Comparison of ENCODE assay signal across 8 mouse cellular contexts in genomic region chr1:63213478-63214270, GRCm38 (mm10). TPM values are rescaled to one million over a fixed set of nuclear protein-coding genes. Genes with fewer than 3 reads are reported as not detected.
DNase-seq lines count a peak whose midpoint lies in the region; ATAC-seq lines count a peak whose summit lies in the region.

No protein-coding gene starts in this region.

- H3K4me1 ChIP-seq in embryonic facial prominence, embryonic 12.5 days, result peaks cover 15% of the 10 kb centered on the region
- peaks cover 11% of the 10 kb centered on the region for H3K4me1 ChIP-seq in hindbrain, embryonic 12.5 days
- peaks cover 18% of the 10 kb centered on the region for H3K4me1 ChIP-seq in neural tube, embryonic 13.5 days (replicated peaks)

- DNase-seq in left cerebral cortex, adult 18-20 months (ENCODE audit: low spot score in 2 of 2), result peak; percentile 8 to 9
- DNase-seq in left cerebral cortex, adult 8-10 months (ENCODE audit: low spot score in 2 of 2), result no peak
- DNase-seq in adrenal gland, adult 8-10 months, result no peak
- no peak for DNase-seq in cerebellum, adult 11-12 months

- H3K27me3 ChIP-seq in embryonic facial prominence, embryonic 12.5 days, result 0 out of 2 replicates have a peak, but pooled peaks cover 7% of the 10 kb centered on the region
- H3K27me3 ChIP-seq in hindbrain, embryonic 12.5 days, result no peaks in the 10 kb centered on the region
- H3K27me3 ChIP-seq in neural tube, embryonic 13.5 days, result no peaks in the 10 kb centered on the region

- no peak overlapping the region for H3K9ac ChIP-seq in embryonic facial prominence, embryonic 12.5 days
- H3K9ac ChIP-seq in hindbrain, embryonic 12.5 days, result peak overlapping the region; percentile 35; the same call in 1 of the 2 replicates
- H3K9ac ChIP-seq in neural tube, embryonic 13.5 days, result peak overlapping the region; percentile 26; the same call in 1 of the 2 replicates

- no peaks in the 10 kb centered on the region for H3K36me3 ChIP-seq in embryonic facial prominence, embryonic 12.5 days
- no peaks in the 10 kb centered on the region for H3K36me3 ChIP-seq in hindbrain, embryonic 12.5 days
- no peaks in the 10 kb centered on the region for H3K36me3 ChIP-seq in neural tube, embryonic 13.5 days

- H3K9me3 ChIP-seq in embryonic facial prominence, embryonic 12.5 days, result no peaks in the 10 kb centered on the region
- no peaks in the 10 kb centered on the region for H3K9me3 ChIP-seq in hindbrain, embryonic 12.5 days (replicated peaks)
- H3K9me3 ChIP-seq in neural tube, embryonic 13.5 days, result no peaks in the 10 kb centered on the region

- 14% methylated on average over 22 of the region's 22 CpGs for WGBS in embryonic facial prominence, embryonic 12.5 days
- WGBS in hindbrain, embryonic 12.5 days, result 21% methylated on average over 22 of the region's 22 CpGs
- 19% methylated on average over 22 of the region's 22 CpGs for WGBS in neural tube, embryonic 13.5 days

- no peak overlapping the region for H3K27ac ChIP-seq in embryonic facial prominence, embryonic 12.5 days
- peak overlapping the region; percentile 73; the same call in 1 of the 2 replicates for H3K27ac ChIP-seq in hindbrain, embryonic 12.5 days
- peak overlapping the region; percentile 42; the same call in 1 of the 2 replicates for H3K27ac ChIP-seq in neural tube, embryonic 13.5 days (replicated peaks)

- no peak for ATAC-seq in embryonic facial prominence, embryonic 12.5 days (ENCODE audit: insufficient number of reproducible peaks, insufficient read depth, low FRiP score, low TSS enrichment)
- peak; percentile 62; the same call in 1 of the 2 replicates for ATAC-seq in hindbrain, embryonic 12.5 days (ENCODE audit: low FRiP score)
- 0 out of 2 replicates have a peak, but pooled peaks have one; percentile 32 for ATAC-seq in neural tube, embryonic 13.5 days (ENCODE audit: low read depth)
- no peak for ATAC-seq in erythroblast, adult 5-6 weeks (replicated peaks; ENCODE audit: low FRiP score, poor library complexity, severe bottlenecking)

- H3K4me2 ChIP-seq in embryonic facial prominence, embryonic 12.5 days (replicated peaks), result peak overlapping the region; percentile 34
- H3K4me2 ChIP-seq in hindbrain, embryonic 12.5 days (replicated peaks), result peak overlapping the region; percentile 43
- H3K4me2 ChIP-seq in neural tube, embryonic 13.5 days, result peak overlapping the region; percentile 46

- H3K4me3 ChIP-seq in embryonic facial prominence, embryonic 12.5 days, result 0 out of 2 replicates have a peak overlapping the region, but pooled peaks have one; percentile 3
- 0 out of 2 replicates have a peak overlapping the region, but pooled peaks have one; percentile 1 for H3K4me3 ChIP-seq in hindbrain, embryonic 12.5 days
- H3K4me3 ChIP-seq in neural tube, embryonic 13.5 days, result peak overlapping the region; percentile 6

RNA-seq across cellular contexts. Expression of gene Gpr1, which starts 0.7 kb away (rescaled TPM):
- under 1 TPM; 0.53 to 0.73 TPM for total RNA-seq in left cerebral cortex, adult 18-20 months (2021)
- total RNA-seq in left cerebral cortex, adult 8-10 months (2022), result under 1 TPM; 0.25 to 0.87 (median 0.72) TPM
- polyA plus RNA-seq in embryonic facial prominence, embryonic 12.5 days (2016; fragmentation: Nextera tagmentation; extraction: Ambion mirVana), result 0.15 and 0.24 TPM in 2 replicates
- 0.20 and 0.21 TPM in 2 replicates for polyA plus RNA-seq in hindbrain, embryonic 12.5 days (2016; fragmentation: Nextera tagmentation; extraction: Ambion mirVana)
- 0.59 and 1.1 TPM in 2 replicates for polyA plus RNA-seq in neural tube, embryonic 13.5 days (2015; fragmentation: Nextera tagmentation; extraction: Ambion mirVana)
- not detected in 2 replicates for total RNA-seq in erythroblast, adult 5-6 weeks (2015; ENCODE audit: low replicate concordance)
- total RNA-seq in erythroblast, adult 5-6 weeks (2017; ENCODE audit: low replicate concordance), result not detected in 2 replicates
- under 1 TPM in 3 of 4 experiments, not detected in 1; 0.23 to 0.42 (median 0.38) TPM for total RNA-seq in adrenal gland, adult 8-10 months (2022)

RNA-seq across cellular contexts. Expression of gene Ndufs1, which starts 37.0 kb away (rescaled TPM):
- total RNA-seq in left cerebral cortex, adult 18-20 months (2021), result 100 to 1,000 TPM; 150 to 159 TPM
- 100 to 1,000 TPM; 160 to 177 (median 163) TPM for total RNA-seq in left cerebral cortex, adult 8-10 months (2022)
- polyA plus RNA-seq in embryonic facial prominence, embryonic 12.5 days (2016; fragmentation: Nextera tagmentation; extraction: Ambion mirVana), result 134 and 136 TPM in 2 replicates
- 124 and 133 TPM in 2 replicates for polyA plus RNA-seq in hindbrain, embryonic 12.5 days (2016; fragmentation: Nextera tagmentation; extraction: Ambion mirVana)
- 143 and 145 TPM in 2 replicates for polyA plus RNA-seq in neural tube, embryonic 13.5 days (2015; fragmentation: Nextera tagmentation; extraction: Ambion mirVana)
- total RNA-seq in erythroblast, adult 5-6 weeks (2015; ENCODE audit: low replicate concordance), result 47.3 and 53.7 TPM in 2 replicates
- total RNA-seq in erythroblast, adult 5-6 weeks (2017; ENCODE audit: low replicate concordance), result 55.9 and 56.6 TPM in 2 replicates
- 100 to 1,000 TPM; 185 to 263 (median 226) TPM for total RNA-seq in adrenal gland, adult 8-10 months (2022)

RNA-seq across cellular contexts. Expression of gene Eef1b2, which starts 37.0 kb away (rescaled TPM):
- 100 to 1,000 TPM; 349 to 361 TPM for total RNA-seq in left cerebral cortex, adult 18-20 months (2021)
- 100 to 1,000 TPM; 322 to 416 (median 378) TPM for total RNA-seq in left cerebral cortex, adult 8-10 months (2022)
- polyA plus RNA-seq in embryonic facial prominence, embryonic 12.5 days (2016; fragmentation: Nextera tagmentation; extraction: Ambion mirVana), result 505 and 511 TPM in 2 replicates
- polyA plus RNA-seq in hindbrain, embryonic 12.5 days (2016; fragmentation: Nextera tagmentation; extraction: Ambion mirVana), result 351 and 383 TPM in 2 replicates
- polyA plus RNA-seq in neural tube, embryonic 13.5 days (2015; fragmentation: Nextera tagmentation; extraction: Ambion mirVana), result 469 and 536 TPM in 2 replicates
- total RNA-seq in erythroblast, adult 5-6 weeks (2015; ENCODE audit: low replicate concordance), result 258 and 276 TPM in 2 replicates
- total RNA-seq in erythroblast, adult 5-6 weeks (2017; ENCODE audit: low replicate concordance), result 379 and 551 TPM in 2 replicates
- 100 to 1,000 TPM; 529 to 647 (median 593) TPM for total RNA-seq in adrenal gland, adult 8-10 months (2022)

RNA-seq across cellular contexts. Expression of gene Zdbf2, which starts 59.4 kb away (rescaled TPM):
- total RNA-seq in left cerebral cortex, adult 18-20 months (2021), result 10 to 100 TPM; 12.9 to 23.3 TPM
- total RNA-seq in left cerebral cortex, adult 8-10 months (2022), result 10 to 100 TPM; 14.6 to 17.2 (median 16.0) TPM
- polyA plus RNA-seq in embryonic facial prominence, embryonic 12.5 days (2016; fragmentation: Nextera tagmentation; extraction: Ambion mirVana), result 22.2 and 24.0 TPM in 2 replicates
- polyA plus RNA-seq in hindbrain, embryonic 12.5 days (2016; fragmentation: Nextera tagmentation; extraction: Ambion mirVana), result 32.9 and 37.7 TPM in 2 replicates
- 19.0 and 26.5 TPM in 2 replicates for polyA plus RNA-seq in neural tube, embryonic 13.5 days (2015; fragmentation: Nextera tagmentation; extraction: Ambion mirVana)
- not detected in 2 replicates for total RNA-seq in erythroblast, adult 5-6 weeks (2015; ENCODE audit: low replicate concordance)
- not detected in 2 replicates for total RNA-seq in erythroblast, adult 5-6 weeks (2017; ENCODE audit: low replicate concordance)
- total RNA-seq in adrenal gland, adult 8-10 months (2022), result 10 to 100 TPM in 2 of 4 experiments, 1 to 10 TPM in 2; 6.2 to 12.0 (median 9.7) TPM

Comparison
In these comparisons a context has a peak if more than half of its experiments do, and no peak if none do; other contexts are left out.
1. DNase-seq: peak in left cerebral cortex, adult 18-20 months (2 of 2); none in left cerebral cortex, adult 8-10 months (0 of 2), adrenal gland, adult 8-10 months (single experiment) and cerebellum, adult 11-12 months (single experiment).
2. ATAC-seq: peak in hindbrain, embryonic 12.5 days (single experiment) and neural tube, embryonic 13.5 days (single experiment); none in embryonic facial prominence, embryonic 12.5 days (single experiment) and erythroblast, adult 5-6 weeks (single experiment).
3. Peak in every context shown above with its lines, with median percentiles within 50 percentile points of each other: H3K4me2 ChIP-seq and H3K4me3 ChIP-seq.